Mouse (Mus musculus) liver, embryonic 14.5 days (tissue): ENCODE data around the gene Tenm2.

Source experiments
- CTCF ChIP-seq: IDR thresholded peaks from 2 replicates; pipeline ENCODE4 v1.5.1; 2016; ENCODE audit warnings: antibody characterized with exemption, low read depth, control low read depth
- EP300 ChIP-seq: IDR thresholded peaks from 2 replicates; pipeline ENCODE4 v1.6.1; 2016; ENCODE audit warnings: antibody characterized with exemption, low read depth

- TF ChIP-seq CTCF, result no peak
- no peak for TF ChIP-seq EP300
Observed at GRCm38 (mm10) chr11:35989967-35990366, 1245.8 kb downstream of the Tenm2 start.
